Mouse (Mus musculus) testis, adult 2 months (tissue): ENCODE measurements around the gene Ppp1r16b. TPM values are rescaled to one million over a fixed set of nuclear protein-coding genes. Genes with fewer than 3 reads are reported as not detected.

Experiments
- H3K27ac ChIP-seq: fragments of 200-500 bp; 2 replicates; pipeline ENCODE4 v1.5.1; 2012; ENCODE audit warnings: low read depth, low read length; ENCODE audit not compliant: control insufficient read depth, insufficient read depth
- H3K27me3 ChIP-seq: fragments of 200-500 bp; 2 replicates; pipeline ENCODE4 v1.6.1; 2012; ENCODE audit warnings: mild to moderate bottlenecking, low read length, moderate library complexity; ENCODE audit not compliant: control insufficient read depth, insufficient read depth
- H3K36me3 ChIP-seq: fragments of 200-500 bp; 2 replicates; pipeline ENCODE4 v1.6.1; 2012; ENCODE audit warnings: mild to moderate bottlenecking, low read length; ENCODE audit not compliant: control insufficient read depth, insufficient read depth
- H3K4me1 ChIP-seq: fragments of 200-500 bp; 2 replicates; pipeline ENCODE4 v1.6.1; 2012; ENCODE audit warnings: low read length; ENCODE audit not compliant: control insufficient read depth, insufficient read depth
- H3K4me3 ChIP-seq: fragments of 200-500 bp; 2 replicates; pipeline ENCODE4 v1.5.1; 2012; ENCODE audit warnings: low read depth, mild to moderate bottlenecking, low read length, moderate library complexity, mixed read lengths; ENCODE audit not compliant: control insufficient read depth
- CTCF ChIP-seq: fragments of 200-500 bp; IDR thresholded peaks from 2 replicates; pipeline ENCODE4 v1.5.1; 2012; ENCODE audit warnings: low read depth, mild to moderate bottlenecking, inconsistent platforms, low read length, moderate library complexity; ENCODE audit not compliant: control insufficient read depth, insufficient read depth, insufficient replicate concordance
- POLR2A ChIP-seq: fragments of 200-500 bp; IDR thresholded peaks from 2 replicates; pipeline ENCODE4 v1.6.1; 2012; ENCODE audit warnings: low read depth, mild to moderate bottlenecking, inconsistent platforms, low read length, moderate library complexity; ENCODE audit not compliant: control insufficient read depth
- polyA plus RNA-seq: library from polyadenylated mRNA; depleted of rRNA; stranded (reverse); fragments of >200 nt; gene quantifications from 2 replicates; pipeline ENCODE4 v1.2.3, GENCODE M21; 2012; rRNA removed

The Ppp1r16b gene
- polyA plus RNA-seq, 1 experiment, result 2.0 TPM

- H3K4me3 ChIP-seq, result no peak overlapping the region
- TF ChIP-seq CTCF, result no peak
- TF ChIP-seq POLR2A, result no peak
- H3K36me3 ChIP-seq, result no peaks in the 10 kb centered on the region
- H3K4me1 ChIP-seq, result no peaks in the 10 kb centered on the region
- H3K27ac ChIP-seq, result no peak overlapping the region
- no peaks in the 10 kb centered on the region for H3K27me3 ChIP-seq
Measured at GRCm38 (mm10) chr2:158815686-158816085, 150.5 kb downstream of the Ppp1r16b start.

Other genes starting within 250 kb of the Ppp1r16b start
- gene Adig, start 162.8 kb upstream of the Ppp1r16b start, polyA plus RNA-seq, result 163 and 169 TPM in 2 replicates
- 1.9 and 2.1 TPM in 2 replicates for gene Arhgap40, start 152.6 kb upstream of the Ppp1r16b start, polyA plus RNA-seq
- 0.04 and 0.14 TPM in 2 replicates for gene Slc32a1, start 54.6 kb upstream of the Ppp1r16b start, polyA plus RNA-seq
- gene Actr5, start 40.5 kb upstream of the Ppp1r16b start, polyA plus RNA-seq, result 8.9 and 9.2 TPM in 2 replicates
- 7.8 and 8.8 TPM in 2 replicates for gene Fam83d, start 102.7 kb downstream of the Ppp1r16b start, polyA plus RNA-seq
- 18.1 and 18.9 TPM in 2 replicates for gene Dhx35, start 129.4 kb downstream of the Ppp1r16b start, polyA plus RNA-seq